ENCODE assay signal across 20 mouse cellular contexts in genomic region chr10:78502986-78503733, GRCm38 (mm10). TPM values are rescaled to one million over a fixed set of nuclear protein-coding genes. Genes with fewer than 3 reads are reported as not detected.
DNase-seq lines count a peak whose midpoint lies in the region; TF ChIP-seq lines count a peak whose summit lies in the region.
"Had no signal": no experiment of that assay in that cellular context is flagged by ENCODE, and none has a peak within 500 bp of the region (broad histone marks: within the 10 kb centered on the region; RNA-seq: fewer than 3 reads in every experiment).

No protein-coding gene starts in this region.

- DNase-seq in ES-CJ7 (ENCODE audit: low read depth, low spot score) (peak; percentile 69), ES-E14 (ENCODE audit: low read depth, low spot score) (no peak), ZHBTc4 (ENCODE audit: low read depth, low spot score) (peak; percentile 60)
- no peak for DNase-seq in cerebellum, adult 18-20 months
- no peak for DNase-seq in left cerebral cortex, postnatal 4 days
- DNase-seq: adrenal gland, adult 2 months; adrenal gland, postnatal 10 days; adrenal gland, postnatal 25 days; cerebellum, adult 11 months; cerebellum, adult 2 months; cerebellum, adult 9-10 months; cerebellum, postnatal 10 days; cerebellum, postnatal 25 days; forebrain, postnatal 0 days had no signal

- H3K9ac ChIP-seq in ES-E14 (ENCODE audit: insufficient read depth, low read depth, low read length, poor library complexity, severe bottlenecking): no peak overlapping the region
- H3K9ac ChIP-seq: embryonic facial prominence, embryonic 12.5 days; forebrain, embryonic 13.5 days; forebrain, embryonic 15.5 days; forebrain, postnatal 0 days had no signal

- intact Hi-C loops in left cerebral cortex, postnatal 4 days (cut with DNase I): no loop called here

- H3K4me3 ChIP-seq in ES-E14 (ENCODE audit: insufficient read depth in 1 of 2, low read depth in 1 of 2, low read length in 2 of 2, poor library complexity in 1 of 2, severe bottlenecking in 1 of 2): no peak overlapping the region
- H3K4me3 ChIP-seq: embryonic facial prominence, embryonic 10.5 days; embryonic facial prominence, embryonic 12.5 days; forebrain, embryonic 13.5 days; forebrain, embryonic 15.5 days had no signal

- peaks cover 0 to 3% of the 10 kb centered on the region in 2 experiments; a peak in 1 of 4 replicates for H3K4me1 ChIP-seq in ES-E14 (ENCODE audit: control insufficient read depth in 2 of 2, insufficient read depth in 2 of 2, low read length in 2 of 2, poor library complexity in 1 of 2)
- H3K4me1 ChIP-seq: embryonic facial prominence, embryonic 10.5 days; embryonic facial prominence, embryonic 12.5 days; forebrain, embryonic 13.5 days; forebrain, embryonic 15.5 days had no signal

- H3K36me3 ChIP-seq in ES-E14 (ENCODE audit: control insufficient read depth, insufficient read depth, low read length, poor library complexity, severe bottlenecking): no peaks in the 10 kb centered on the region
- H3K36me3 ChIP-seq: embryonic facial prominence, embryonic 10.5 days; embryonic facial prominence, embryonic 12.5 days; forebrain, embryonic 15.5 days had no signal

- in situ Hi-C loops in ES-E14 (cut with MboI; ENCODE audit: low sequenced_read_pairs in 2 of 2, unreplicated experiment in 2 of 2): no loop called here

- H3K9me3 ChIP-seq in ES-E14 (ENCODE audit: control insufficient read depth, insufficient read depth, low read depth, low read length): no peaks in the 10 kb centered on the region
- H3K9me3 ChIP-seq: embryonic facial prominence, embryonic 10.5 days; embryonic facial prominence, embryonic 12.5 days; forebrain, embryonic 13.5 days; forebrain, embryonic 15.5 days had no signal

- H3K27ac ChIP-seq in ES-E14 (ENCODE audit: insufficient read depth, low read depth, low read length, poor library complexity, severe bottlenecking): no peak overlapping the region
- H3K27ac ChIP-seq: embryonic facial prominence, embryonic 10.5 days; embryonic facial prominence, embryonic 12.5 days; forebrain, embryonic 13.5 days; forebrain, embryonic 15.5 days had no signal

TF ChIP-seq in ES-E14, 5 proteins besides CTCF, POLR2A, EP300 and RAD21:
- TF ChIP-seq HCFC1 (IDR thresholded peaks at IDR 0.05; ENCODE audit: borderline replicate concordance, insufficient read depth, low read length) (peak; percentile 74), MAFK (IDR thresholded peaks at IDR 0.05; ENCODE audit: insufficient read depth, low read depth, low read length) (no peak), ZC3H11A (IDR thresholded peaks at IDR 0.05; ENCODE audit: borderline replicate concordance, low read depth, low read length) (no peak), ZNF384 (IDR thresholded peaks at IDR 0.05; ENCODE audit: low read depth, low read length) (no peak), CHD2 (IDR thresholded peaks at IDR 0.05; ENCODE audit: low read depth, low read length) (no peak)
TF ChIP-seq in ES-E14: peak in this region for 1.

RNA-seq across cellular contexts. Expression of gene Olfr1358, which starts 14.1 kb away (rescaled TPM):
- not detected in 2 replicates for total RNA-seq in ES-E14 (2012; rRNA removed)
- not detected for total RNA-seq in left cerebral cortex, postnatal 4 days (2021)
- total RNA-seq: adrenal gland, adult 2 months; adrenal gland, postnatal 10 days; adrenal gland, postnatal 25 days; adrenal gland, postnatal 4 days; MEL had no signal

RNA-seq across cellular contexts. Expression of gene Pdxk, which starts 38.4 kb away (rescaled TPM):
- 10.1 and 10.3 TPM in 2 replicates for total RNA-seq in ES-E14 (2012; rRNA removed)
- total RNA-seq in left cerebral cortex, postnatal 4 days (2021): 10 to 100 TPM; 41.1 to 45.1 TPM

Comparison
In these comparisons a context has a peak if more than half of its experiments do, and no peak if none do; other contexts are left out.
1. DNase-seq: peak in ES-CJ7 (single experiment) and ZHBTc4 (single experiment); none in ES-E14 (single experiment), cerebellum, adult 18-20 months (0 of 2) and left cerebral cortex, postnatal 4 days (single experiment).